Mouse (Mus musculus): Measurements from ENCODE around the gene Zfp943.
"Not testable (repeated sequence)": the region's sequence is repeated elsewhere in the genome, so short reads cannot be mapped to it uniquely, and the experiment has no call there.

DNA sequence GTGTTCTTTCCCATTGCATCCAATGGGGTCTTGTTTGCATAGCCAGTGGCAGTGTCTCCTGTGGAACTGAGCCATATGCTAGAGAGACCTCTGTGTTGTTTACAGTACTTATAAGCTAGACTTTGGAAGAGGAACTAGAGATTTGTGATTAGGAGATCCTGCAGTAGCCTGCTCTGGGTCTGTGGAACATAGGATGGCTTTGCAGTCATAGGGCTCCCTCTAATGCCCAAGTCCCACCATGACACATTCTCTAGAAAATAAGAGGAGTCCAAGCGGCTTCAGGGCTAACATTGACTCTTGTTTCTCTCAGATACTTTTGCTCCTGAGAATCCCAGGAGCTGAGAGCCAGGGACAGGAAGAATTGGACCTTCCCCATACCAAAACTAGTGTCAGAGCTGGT is 73.2 kb downstream of the Zfp943 start:
- TF ChIP-seq EP300 (IDR thresholded peaks at IDR 0.05; ENCODE audit: low read depth): not testable (repeated sequence)
- TF ChIP-seq CTCF (IDR thresholded peaks at IDR 0.05; ENCODE audit: low read depth): peak; percentile 57

Data from liver, postnatal 0 days (tissue).